Mouse (Mus musculus) kidney, embryonic 16.5 days (tissue): ENCODE results near the gene Rab19. TPM values are rescaled to one million over a fixed set of nuclear protein-coding genes. Genes with fewer than 3 reads are reported as not detected.
"Not testable (repeated sequence)": the region's sequence is repeated elsewhere in the genome, so short reads cannot be mapped to it uniquely, and the experiment has no call there.

Experiments
- ATAC-seq: fragments of 200-750 bp; cut with Nextera tagmentation; 2 replicates; pipeline ENCODE4 v1.8.0; 2017; ENCODE audit warnings: moderate TSS enrichment; ENCODE audit not compliant: low FRiP score, low TSS enrichment
- H3K27ac ChIP-seq: fragments of 300-500 bp; sonication (generic); 2 replicates; pipeline ENCODE4 v1.5.1; 2014; ENCODE audit warnings: low read length
- H3K27me3 ChIP-seq: fragments of 300-500 bp; sonication (generic); 2 replicates; pipeline ENCODE4 v1.6.1; 2014; ENCODE audit warnings: low read length, control low read depth, mixed read lengths; ENCODE audit not compliant: insufficient read depth
- H3K36me3 ChIP-seq: fragments of 300-500 bp; sonication (generic); 2 replicates; pipeline ENCODE4 v1.6.1; 2014; ENCODE audit warnings: low read length, control low read depth, mixed read lengths; ENCODE audit not compliant: insufficient read depth
- H3K4me1 ChIP-seq: fragments of 300-500 bp; sonication (generic); 2 replicates; pipeline ENCODE4 v1.6.1; 2014; ENCODE audit warnings: low read length, control low read depth, mixed read lengths; ENCODE audit not compliant: insufficient read depth
- H3K4me2 ChIP-seq: fragments of 300-500 bp; sonication (generic); replicated peaks from 2 replicates; pipeline ENCODE4 v1.6.1; 2014; ENCODE audit warnings: low read depth, low read length
- H3K4me3 ChIP-seq: fragments of 300-500 bp; sonication (generic); 2 replicates; pipeline ENCODE4 v1.5.1; 2014; ENCODE audit warnings: mild to moderate bottlenecking, low read length
- H3K9ac ChIP-seq: fragments of 300-500 bp; sonication (generic); replicated peaks from 2 replicates; pipeline ENCODE4 v1.6.1; 2014; ENCODE audit warnings: low read length
- H3K9me3 ChIP-seq: fragments of 300-500 bp; sonication (generic); 2 replicates; pipeline ENCODE4 v1.6.1; 2016; ENCODE audit warnings: low read length, control low read depth
- WGBS: fragments of 180-500 bp; shearing (Covaris S2); extraction: QIAGEN DNeasy Blood & Tissue Kit; methylation state at CpG from one replicate; pipeline ENCODE4 v1.1.7; 2014; 5-methylcytosine and 5-hydroxymethylcytosine counted together
- polyA plus RNA-seq: library from polyadenylated mRNA; unstranded; fragments of >200 nt; fragmentation: Nextera tagmentation; extraction: Ambion mirVana; gene quantifications from 2 replicates; pipeline ENCODE4 v1.2.1, GENCODE M21; 2015

The Rab19 gene
- polyA plus RNA-seq, 1 experiment from 2014 or later: 2.2 TPM

DNA sequence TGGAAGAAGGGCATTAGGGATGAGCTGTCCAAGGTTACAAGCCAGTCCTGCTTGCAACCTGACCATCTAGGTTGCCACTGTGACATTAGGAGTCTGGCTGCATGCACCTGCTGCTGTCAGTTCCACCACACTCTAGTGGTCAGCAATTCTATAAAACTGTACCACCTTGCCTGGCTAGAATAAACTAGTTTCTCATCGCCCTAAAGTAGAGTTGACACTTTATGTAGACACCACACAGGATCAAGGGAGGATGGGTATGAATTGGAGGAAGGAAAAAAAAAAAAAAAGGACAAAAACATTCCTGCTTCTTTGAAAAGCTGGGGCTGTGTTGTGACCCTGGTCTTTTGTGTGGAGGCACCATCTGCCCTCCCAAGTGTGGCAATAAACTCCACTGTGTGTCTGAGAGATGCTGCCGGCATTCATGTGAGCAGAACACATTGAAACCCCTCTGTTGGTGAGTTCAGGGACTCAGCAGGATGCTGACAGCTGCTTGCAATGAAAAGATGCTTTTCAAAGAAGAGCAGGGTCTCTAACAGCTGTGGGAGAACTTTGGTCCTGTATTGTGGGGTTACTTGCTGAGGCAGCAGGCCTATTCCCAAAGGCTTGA is 54.0 kb downstream of the Rab19 start:
- no peak for ATAC-seq
- Histone ChIP-seq H3K27ac (no peak overlapping the region), H3K9me3 (no peaks in the 10 kb centered on the region), H3K4me1 (no peaks in the 10 kb centered on the region), H3K4me2 (no peak overlapping the region), H3K4me3 (no peak overlapping the region), H3K27me3 (no peaks in the 10 kb centered on the region), H3K9ac (no peak overlapping the region), H3K36me3 (no peaks in the 10 kb centered on the region)
- WGBS: 49% methylated on average over 2 of the region's 2 CpGs

DNA sequence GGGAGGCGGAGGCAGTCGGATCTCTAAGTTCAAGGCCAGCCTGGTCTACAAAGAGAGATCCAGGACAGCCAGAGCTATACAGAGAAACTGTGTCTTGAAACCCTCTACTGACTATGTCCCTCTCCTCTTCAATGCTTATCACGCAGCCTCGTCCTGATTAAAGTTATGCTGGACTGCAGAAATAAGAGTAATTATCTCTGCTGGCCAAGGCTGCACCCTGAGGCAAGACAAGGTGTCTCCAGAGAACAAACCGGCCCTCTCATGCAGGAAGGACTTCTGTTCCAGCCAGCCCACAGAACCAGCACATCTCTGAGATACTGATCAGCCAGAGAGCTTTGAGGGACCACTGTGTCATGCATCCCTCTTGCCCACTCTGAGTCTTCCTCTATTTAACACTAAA is 54.9 kb downstream of the Rab19 start:
- H3K4me2 ChIP-seq: no peak overlapping the region
- H3K27me3 ChIP-seq: no peaks in the 10 kb centered on the region
- WGBS: 93% methylated on average over 5 of the region's 5 CpGs
- no peak for ATAC-seq
- H3K36me3 ChIP-seq: no peaks in the 10 kb centered on the region
- H3K9ac ChIP-seq: no peak overlapping the region
- H3K4me1 ChIP-seq: no peaks in the 10 kb centered on the region
- no peaks in the 10 kb centered on the region for H3K9me3 ChIP-seq
- H3K4me3 ChIP-seq: no peak overlapping the region
- no peak overlapping the region for H3K27ac ChIP-seq

DNA sequence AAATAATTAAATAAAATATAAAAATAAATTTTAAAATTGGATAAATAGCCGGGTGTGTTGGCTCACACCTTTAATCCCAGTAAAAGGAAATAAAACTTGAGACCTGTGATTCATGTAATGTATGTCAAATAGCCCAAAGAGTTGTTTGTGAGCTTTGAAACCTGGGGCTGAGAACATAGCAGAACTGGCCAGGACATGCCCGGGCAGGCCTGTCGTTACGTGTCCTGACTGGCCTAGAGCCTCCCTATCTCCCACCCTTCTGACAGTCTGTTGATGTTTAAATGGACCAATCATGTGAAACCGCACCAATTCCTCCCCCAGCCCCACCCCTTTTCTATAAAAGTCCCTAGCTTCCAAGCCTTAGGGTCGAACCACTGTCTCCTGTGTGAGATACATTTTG is 56.5 kb downstream of the Rab19 start:
- WGBS: 83% methylated on average over 6 of the region's 6 CpGs
- not testable (repeated sequence) for H3K27ac ChIP-seq, ATAC-seq

More for the DNA sequence above, 56.5 kb downstream of the Rab19 start:
- not testable (repeated sequence) for H3K4me3 ChIP-seq, H3K9ac ChIP-seq, H3K36me3 ChIP-seq, H3K27me3 ChIP-seq, H3K4me2 ChIP-seq, H3K4me1 ChIP-seq, H3K9me3 ChIP-seq

Other genes with a start within 250 kb of the Rab19 start
- 5.7 and 6.2 TPM in 2 replicates for gene Kdm7a, start 174.4 kb upstream of the Rab19 start, polyA plus RNA-seq
- gene Slc37a3, start 3.5 kb upstream of the Rab19 start, polyA plus RNA-seq: 57.7 and 57.8 TPM in 2 replicates
- 59.4 and 64.1 TPM in 2 replicates for gene Mkrn1, start 39.3 kb downstream of the Rab19 start, polyA plus RNA-seq
- gene Dennd2a, start 176.7 kb downstream of the Rab19 start, polyA plus RNA-seq: 20.6 and 20.9 TPM in 2 replicates
- gene Adck2, start 192.7 kb downstream of the Rab19 start, polyA plus RNA-seq: 31.7 and 32.8 TPM in 2 replicates
- 3.8 TPM in 1 of 2 replicates, not detected in the other for gene Gm42420, start 204.6 kb downstream of the Rab19 start, polyA plus RNA-seq
- 326 and 331 TPM in 2 replicates for gene Ndufb2, start 211.4 kb downstream of the Rab19 start, polyA plus RNA-seq